Mouse (Mus musculus) R1 (cell line): ENCODE measurements around the gene Tspan32.

Experiments used
- DNase-seq: peaks from one replicate; pipeline ENCODE4 v3.0.0-alpha.2; 2018; ENCODE audit warnings: low read depth, low spot score

Gene Tspan32

GRCm38 (mm10) chr7:143033581-143033980 is 28.7 kb downstream of the Tspan32 start:
- DNase-seq = no peak

- DNase-seq = no peak
Measured at GRCm38 (mm10) chr7:143034112-143034511, 29.3 kb downstream of the Tspan32 start.

- no peak for DNase-seq
Measured at GRCm38 (mm10) chr7:143034519-143035450, 29.9 kb downstream of the Tspan32 start.

- DNase-seq = no peak
Measured at GRCm38 (mm10) chr7:143036787-143037186, 31.9 kb downstream of the Tspan32 start.

- no peak for DNase-seq
Measured at GRCm38 (mm10) chr7:143037306-143037705, 32.5 kb downstream of the Tspan32 start.

GRCm38 (mm10) chr7:143038174-143038931 is 33.5 kb downstream of the Tspan32 start:
- no peak for DNase-seq

- no peak for DNase-seq
Measured at GRCm38 (mm10) chr7:143040561-143040960, 35.7 kb downstream of the Tspan32 start.

GRCm38 (mm10) chr7:143041138-143041822 is 36.4 kb downstream of the Tspan32 start:
- no peak for DNase-seq

GRCm38 (mm10) chr7:143042089-143042488 is 37.2 kb downstream of the Tspan32 start:
- DNase-seq = no peak

GRCm38 (mm10) chr7:143042897-143043300 is 38.1 kb downstream of the Tspan32 start:
- DNase-seq = no peak

- no peak for DNase-seq
Measured at GRCm38 (mm10) chr7:143044049-143044825, 39.4 kb downstream of the Tspan32 start.

- DNase-seq = peak; percentile 75
Measured at GRCm38 (mm10) chr7:143044826-143045206, 40.0 kb downstream of the Tspan32 start.

- no peak for DNase-seq
Measured at GRCm38 (mm10) chr7:143046358-143046757, 41.5 kb downstream of the Tspan32 start.

GRCm38 (mm10) chr7:143049331-143049730 is 44.5 kb downstream of the Tspan32 start:
- DNase-seq = no peak

- peak; percentile 71 for DNase-seq
Measured at GRCm38 (mm10) chr7:143049841-143050816, 45.3 kb downstream of the Tspan32 start.

- DNase-seq = no peak
Measured at GRCm38 (mm10) chr7:143051316-143051715, 46.5 kb downstream of the Tspan32 start.

GRCm38 (mm10) chr7:143052626-143053007 is 47.8 kb downstream of the Tspan32 start, which contains the start of gene Cd81:
Cd81 (plus strand) TSS chr7:143052739.
- DNase-seq = peak; percentile 83

GRCm38 (mm10) chr7:143053008-143053899 is 48.4 kb downstream of the Tspan32 start:
- peak; percentile 77 for DNase-seq
